Mouse (Mus musculus): ENCODE data around the gene Smok2a. TPM values are rescaled to one million over a fixed set of nuclear protein-coding genes. Genes with fewer than 3 reads are reported as not detected.
"Not testable (repeated sequence)": the region's sequence is repeated elsewhere in the genome, so short reads cannot be mapped to it uniquely, and the experiment has no call there.

Gene Smok2a
- not detected for polyA plus RNA-seq (2017; shearing (Covaris generic))

GRCm38 (mm10) chr17:13220888-13221287, at the start of gene Smok2a:
Smok2a (plus strand) TSS chr17:13221188.
- no peak for ATAC-seq

GRCm38 (mm10) chr17:13173578-13173977, 47.4 kb upstream of the Smok2a start:
- ATAC-seq, result peak; percentile 72

DNA sequence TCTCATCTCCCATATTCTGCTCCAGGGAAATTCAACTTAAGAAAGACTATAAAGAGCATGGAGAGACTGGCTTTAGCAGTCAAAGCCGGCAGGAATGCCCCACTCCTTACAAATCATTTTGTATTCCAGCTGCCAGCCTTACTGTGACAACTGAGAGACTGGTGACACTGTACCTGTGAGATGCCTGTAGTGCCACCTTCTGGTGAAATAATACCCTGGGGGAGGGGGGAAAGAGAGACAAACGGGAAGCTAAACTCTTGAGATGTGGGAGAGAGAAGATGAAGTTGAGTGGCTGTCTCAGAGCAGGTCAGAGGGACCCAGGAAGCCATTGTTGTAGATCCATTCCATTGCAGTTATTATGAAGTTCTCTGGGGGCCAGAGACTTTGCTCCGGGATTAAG, 47.0 kb upstream of the Smok2a start:
- peak; percentile 71 for ATAC-seq

DNA sequence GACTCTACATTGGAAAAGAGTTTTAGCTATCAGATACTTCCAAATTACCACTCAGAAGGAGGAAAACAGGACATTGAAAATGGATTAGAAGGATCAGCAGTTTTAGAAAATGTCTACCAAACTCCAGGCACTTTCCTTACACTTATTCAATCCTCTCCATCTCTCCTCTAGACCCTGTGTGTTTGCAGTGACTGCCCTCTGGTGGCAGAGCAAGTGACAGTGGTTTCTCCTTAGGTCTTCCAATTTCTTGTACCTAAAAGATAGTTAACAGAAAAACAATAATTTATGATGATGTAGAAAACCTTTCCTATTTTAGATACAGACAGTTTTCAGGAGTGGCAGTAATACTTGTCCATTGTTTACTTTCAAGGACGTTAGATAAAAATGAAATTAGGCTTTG, 45.4 kb upstream of the Smok2a start:
- not testable (repeated sequence) for ATAC-seq

DNA sequence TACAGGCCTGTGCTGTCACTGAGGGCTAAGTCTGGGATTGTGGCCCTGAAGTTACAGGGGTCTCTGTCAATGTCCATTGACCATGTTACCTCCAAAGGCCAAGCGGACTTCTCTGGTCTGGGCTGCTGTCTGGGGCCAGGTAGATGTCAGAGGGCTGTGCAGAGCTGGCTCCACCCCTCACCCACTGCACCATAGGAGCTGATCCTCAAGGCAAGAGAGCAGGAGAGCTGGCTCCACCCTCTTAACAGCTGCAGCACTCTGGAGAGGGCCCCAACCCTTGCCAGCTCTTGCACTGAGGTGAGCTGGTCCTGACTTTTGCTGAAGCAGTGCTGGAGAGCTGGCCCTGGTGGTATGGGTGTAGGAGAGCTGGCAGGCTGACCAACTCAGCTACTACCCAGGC, 43.2 kb upstream of the Smok2a start:
- ATAC-seq, result not testable (repeated sequence)

DNA sequence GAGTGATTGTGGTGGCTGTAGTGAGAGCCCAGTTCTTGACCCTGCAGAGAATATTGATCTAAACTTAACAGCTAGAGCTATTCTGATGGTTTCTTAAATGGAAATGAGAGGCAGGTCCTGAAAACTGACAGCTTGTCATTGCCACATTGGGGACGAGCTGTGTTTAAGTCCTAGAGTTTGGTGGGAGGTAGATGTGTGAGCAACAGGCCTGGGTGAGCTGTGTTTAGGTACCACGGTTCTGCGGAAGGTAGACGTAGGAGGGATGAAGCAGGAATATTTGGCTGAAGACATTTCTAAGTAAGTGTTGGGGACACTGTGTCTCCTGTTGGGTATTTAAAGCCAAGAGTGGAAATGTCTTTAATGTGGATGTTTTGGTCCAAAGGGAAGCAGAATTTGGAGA, 42.0 kb upstream of the Smok2a start:
- not testable (repeated sequence) for ATAC-seq

DNA sequence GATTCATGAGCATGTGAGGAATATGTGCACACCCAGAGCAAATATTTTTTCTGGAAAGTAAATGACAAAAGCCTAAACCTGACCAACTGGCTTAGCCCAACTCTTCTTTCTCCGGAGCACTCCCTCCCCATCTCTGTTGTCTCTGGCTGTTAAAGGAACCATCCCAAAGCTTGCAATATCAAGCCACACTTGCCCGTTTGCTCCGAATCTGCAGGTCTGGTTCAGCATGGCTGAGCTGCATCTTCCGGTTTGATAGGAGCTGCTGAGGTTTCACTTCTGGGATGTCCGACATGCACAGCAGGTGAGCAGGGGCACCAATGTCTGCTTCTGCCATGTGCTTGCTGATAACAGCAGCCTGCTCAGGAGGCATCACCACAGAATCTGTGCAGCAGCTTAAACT, 40.5 kb upstream of the Smok2a start:
- not testable (repeated sequence) for ATAC-seq

DNA sequence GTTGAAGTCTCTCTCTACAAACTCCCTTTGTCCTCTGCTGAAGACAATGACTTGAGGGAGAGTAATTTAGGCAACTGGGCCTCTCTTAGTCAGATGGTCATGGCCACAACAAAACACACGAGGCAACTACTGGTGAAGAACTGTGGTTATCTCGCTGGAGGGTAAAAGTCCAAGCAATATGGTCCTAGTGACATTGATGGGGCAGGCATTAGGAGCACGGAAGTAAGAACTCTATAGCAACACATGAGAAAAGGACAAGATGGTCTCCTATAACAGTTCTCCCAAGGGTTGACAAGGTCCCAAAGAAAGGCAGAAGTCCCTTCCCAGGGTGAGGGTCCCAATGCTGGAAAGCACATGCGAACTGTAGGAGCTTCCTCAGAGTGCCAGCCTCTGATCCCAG, 38.3 kb upstream of the Smok2a start:
- ATAC-seq, result not testable (repeated sequence)

DNA sequence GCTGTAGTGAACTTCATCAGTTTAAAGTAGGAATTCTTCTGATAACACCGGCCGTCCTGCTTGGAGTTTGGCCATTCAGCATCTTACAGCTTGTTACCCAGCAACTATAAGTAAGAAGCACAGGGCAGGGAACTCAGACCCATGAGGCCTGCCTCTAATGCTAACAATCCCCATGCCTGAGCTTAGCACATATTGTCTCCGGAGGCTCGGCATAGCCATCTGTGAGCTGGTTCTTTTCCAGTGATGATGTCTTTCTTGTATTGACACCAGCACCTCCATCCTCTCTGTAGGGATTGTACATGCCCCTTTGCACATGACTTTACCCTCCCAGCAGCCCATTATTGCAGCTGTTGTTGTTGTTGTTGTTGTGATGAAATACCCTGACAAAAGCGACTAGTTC, 36.5 kb upstream of the Smok2a start:
- ATAC-seq, result not testable (repeated sequence)

GRCm38 (mm10) chr17:13186541-13186940, 34.4 kb upstream of the Smok2a start:
- ATAC-seq, result not testable (repeated sequence)

- not testable (repeated sequence) for ATAC-seq
Measured at GRCm38 (mm10) chr17:13187621-13188020, 33.4 kb upstream of the Smok2a start.

GRCm38 (mm10) chr17:13188846-13189245, 32.1 kb upstream of the Smok2a start:
- ATAC-seq, result not testable (repeated sequence)

- not testable (repeated sequence) for ATAC-seq
Measured at GRCm38 (mm10) chr17:13190836-13191583, 30.0 kb upstream of the Smok2a start.

- not testable (repeated sequence) for ATAC-seq
Measured at GRCm38 (mm10) chr17:13196486-13196885, 24.5 kb upstream of the Smok2a start.

DNA sequence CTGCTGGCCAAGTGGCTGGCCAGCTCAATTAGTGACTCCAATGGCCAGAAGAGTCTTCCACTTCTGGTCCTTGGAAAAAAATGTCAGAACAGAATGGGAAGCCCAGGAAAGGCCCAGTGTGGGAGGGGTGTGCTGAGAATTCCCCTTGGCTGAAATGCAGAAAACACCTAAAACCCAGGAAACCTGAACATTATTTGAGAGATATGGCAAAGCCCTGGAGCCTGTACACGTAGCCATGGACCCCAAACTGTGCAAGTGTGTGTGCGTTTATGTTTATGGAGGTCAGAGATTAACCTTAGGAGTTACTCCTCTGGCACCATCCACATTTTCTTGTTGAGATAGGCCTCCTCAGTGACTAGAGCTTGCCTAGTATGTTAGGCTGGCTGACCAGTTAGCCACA, 22.2 kb upstream of the Smok2a start:
- ATAC-seq, result not testable (repeated sequence)

- ATAC-seq, result not testable (repeated sequence)
Measured at GRCm38 (mm10) chr17:13199880-13200409, 21.0 kb upstream of the Smok2a start.

DNA sequence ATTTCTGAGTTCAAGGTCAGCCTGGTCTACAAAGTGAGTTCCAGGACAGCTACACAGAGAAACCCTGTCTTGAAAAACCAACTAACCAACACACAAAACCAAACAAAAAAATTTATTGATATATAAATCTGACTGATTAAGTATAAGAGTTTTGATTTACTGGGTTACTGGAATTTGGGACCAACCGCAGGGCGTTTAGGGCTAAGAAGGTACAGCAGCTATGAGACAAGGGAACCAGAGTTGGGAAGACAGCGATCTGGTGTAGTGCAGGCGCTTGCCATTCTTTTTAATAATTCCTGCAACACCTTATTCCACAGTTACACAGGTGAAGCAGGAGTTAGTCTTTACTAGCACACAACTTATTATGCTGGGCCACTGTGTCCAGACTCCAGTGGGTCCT, 19.4 kb upstream of the Smok2a start:
- not testable (repeated sequence) for ATAC-seq

DNA sequence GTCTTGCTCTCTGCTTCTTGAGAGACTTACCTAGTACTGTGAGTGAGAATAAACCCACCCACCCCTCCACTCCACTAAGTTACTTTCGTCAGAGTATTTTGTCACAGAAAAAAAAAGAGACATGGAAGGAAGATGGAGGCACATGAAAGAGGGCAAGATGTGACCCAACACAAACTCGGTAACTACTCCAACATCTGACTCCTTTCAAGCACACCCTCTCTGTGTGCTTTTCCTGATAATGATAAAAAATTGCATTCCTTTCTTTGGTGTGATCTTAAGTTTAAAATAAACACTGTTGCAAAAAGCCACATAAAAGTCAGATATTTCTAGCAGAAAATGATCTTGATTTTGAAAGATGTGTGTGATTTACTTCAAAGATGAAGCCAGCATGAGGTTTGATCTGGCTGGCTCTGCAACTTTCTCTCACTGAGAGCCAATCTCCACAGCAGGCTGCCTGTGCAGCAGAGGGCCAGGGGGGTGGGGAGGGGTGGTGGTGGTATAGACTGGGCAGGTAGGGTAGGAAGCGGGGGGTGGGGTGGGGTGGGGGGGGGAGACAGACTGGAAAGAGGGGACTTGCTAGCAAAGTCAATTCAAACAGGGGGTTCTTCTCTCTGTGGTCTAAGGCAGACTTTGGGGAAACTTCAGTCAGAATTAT, 18.4 kb upstream of the Smok2a start:
- not testable (repeated sequence) for ATAC-seq

GRCm38 (mm10) chr17:13205247-13205646, 15.7 kb upstream of the Smok2a start:
- not testable (repeated sequence) for ATAC-seq

DNA sequence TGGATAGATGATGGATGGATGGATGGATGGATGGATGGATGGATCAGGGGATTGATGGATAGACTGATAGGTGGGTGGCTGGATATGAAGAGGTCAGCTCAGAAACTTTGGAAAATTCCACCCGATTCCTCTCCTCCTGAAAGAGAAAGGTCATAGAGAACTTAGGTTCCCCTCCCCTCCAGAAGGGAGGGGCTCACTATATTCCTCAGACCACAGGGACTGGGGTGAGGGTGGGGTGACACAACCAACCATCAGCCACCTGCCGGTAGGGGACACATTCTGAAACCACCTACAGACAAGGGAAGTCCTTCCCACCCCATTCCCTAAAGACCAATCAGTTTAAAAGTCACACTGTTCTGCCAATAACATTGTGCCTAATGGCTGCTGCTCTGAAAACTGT, 14.5 kb upstream of the Smok2a start:
- ATAC-seq, result no peak

GRCm38 (mm10) chr17:13208460-13208859, 12.5 kb upstream of the Smok2a start:
- ATAC-seq, result peak; percentile 95

DNA sequence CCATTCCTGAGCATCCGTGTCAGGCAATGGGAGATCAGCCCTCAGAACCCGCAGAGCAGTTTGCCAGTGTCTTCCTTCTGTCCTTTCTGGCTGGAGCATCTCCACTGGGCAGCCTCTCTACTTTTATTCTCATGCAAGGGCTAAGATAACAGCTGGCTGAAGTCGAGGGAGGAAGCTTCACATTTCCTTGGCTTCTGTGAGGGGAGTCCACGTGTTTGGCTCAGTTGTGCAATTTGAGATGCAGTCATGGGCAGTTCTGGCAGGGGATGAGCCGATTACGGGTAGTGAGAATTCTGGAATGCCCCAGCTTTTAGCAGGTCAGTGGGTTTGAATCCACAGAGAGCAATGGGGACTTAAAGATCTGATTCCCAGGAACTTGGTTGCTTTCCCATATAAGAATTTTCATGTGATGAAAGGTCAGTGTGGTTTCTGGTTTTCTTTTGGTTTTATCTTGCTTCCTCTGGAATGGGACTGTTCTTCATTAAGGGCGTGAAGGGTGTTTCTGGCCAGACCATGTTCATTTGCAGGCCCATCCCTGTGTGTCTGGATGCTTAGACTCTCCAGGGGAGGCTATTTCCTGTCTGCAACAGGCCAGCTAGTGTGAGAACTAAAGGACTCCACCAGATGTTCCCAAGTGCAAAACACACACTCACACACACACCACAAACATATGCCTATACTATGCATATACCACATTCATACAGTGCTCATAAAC, 8.7 kb upstream of the Smok2a start:
- no peak for ATAC-seq

GRCm38 (mm10) chr17:13214169-13214568, 6.8 kb upstream of the Smok2a start:
- no peak for ATAC-seq

Measured in activated CD4-positive, CD25-positive, alpha-beta regulatory T cell, adult 4 months (primary cell).